Mouse (Mus musculus): ENCODE results near the gene Prr12. TPM values are rescaled to one million over a fixed set of nuclear protein-coding genes. Genes with fewer than 3 reads are reported as not detected.
"Not testable (repeated sequence)": the region's sequence is repeated elsewhere in the genome, so short reads cannot be mapped to it uniquely, and the experiment has no call there.

Prr12 gene
- total RNA-seq, 2 experiments from 2014 or later = 67.4 to 68.0 TPM

DNA sequence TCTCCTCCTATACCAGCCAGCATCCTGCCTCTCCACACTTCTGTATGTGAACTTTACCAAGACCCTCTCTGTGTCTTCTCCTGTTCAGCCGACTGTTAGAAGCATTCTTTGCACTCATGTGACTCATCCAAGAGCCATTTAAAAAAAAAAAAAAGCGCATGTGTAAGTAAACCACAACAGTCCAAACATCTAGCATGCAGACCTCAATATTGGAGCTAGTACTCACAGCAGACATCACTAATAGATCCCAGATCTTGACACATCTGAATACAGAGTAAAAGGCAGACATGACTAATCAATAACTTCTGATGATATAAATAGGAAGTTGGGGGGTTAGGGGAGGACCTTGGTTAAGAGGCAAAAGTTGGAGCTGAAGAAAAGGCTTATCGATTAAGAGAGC is 17.1 kb downstream of the Prr12 start:
- DNase-seq (ENCODE audit: extremely low spot score in 1 of 2, low spot score in 2 of 2) = no peak
- intact Hi-C loops (cut with DNase I) = no loop called here

DNA sequence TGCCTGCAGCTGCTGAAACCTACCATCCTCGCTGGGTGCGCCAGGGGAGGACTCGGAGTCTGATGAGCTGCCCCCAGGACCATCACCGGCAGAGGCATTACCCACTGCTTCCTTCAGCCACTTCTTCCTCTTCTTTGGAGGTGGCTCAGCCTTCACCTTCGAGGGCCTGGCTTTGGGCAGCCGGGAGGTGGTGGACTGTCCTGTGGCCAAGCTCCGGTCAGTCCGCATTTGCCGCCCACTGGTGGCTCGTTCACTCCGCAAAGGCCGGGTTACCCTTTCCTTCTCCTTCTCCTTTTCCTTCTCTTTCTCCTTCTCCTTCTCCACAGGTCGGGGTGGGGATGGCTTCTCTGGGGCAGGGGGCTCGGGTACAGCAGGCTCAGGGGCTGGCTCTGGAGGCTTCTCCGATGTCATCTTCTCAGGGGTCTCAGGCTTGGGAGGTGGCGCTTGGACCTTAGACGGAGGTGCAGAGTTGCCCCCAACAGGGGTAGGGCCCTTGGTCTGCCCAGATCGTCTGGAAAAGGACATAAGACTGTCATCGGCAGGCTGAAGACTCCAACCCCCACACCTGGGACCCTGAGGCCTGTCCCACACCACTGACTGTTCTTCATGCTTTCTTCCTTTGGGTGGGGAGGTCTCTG is 18.8 kb downstream of the Prr12 start:
- no peak for DNase-seq (ENCODE audit: extremely low spot score in 1 of 2, low spot score in 2 of 2)
- intact Hi-C loops (cut with DNase I) = no loop called here

DNA sequence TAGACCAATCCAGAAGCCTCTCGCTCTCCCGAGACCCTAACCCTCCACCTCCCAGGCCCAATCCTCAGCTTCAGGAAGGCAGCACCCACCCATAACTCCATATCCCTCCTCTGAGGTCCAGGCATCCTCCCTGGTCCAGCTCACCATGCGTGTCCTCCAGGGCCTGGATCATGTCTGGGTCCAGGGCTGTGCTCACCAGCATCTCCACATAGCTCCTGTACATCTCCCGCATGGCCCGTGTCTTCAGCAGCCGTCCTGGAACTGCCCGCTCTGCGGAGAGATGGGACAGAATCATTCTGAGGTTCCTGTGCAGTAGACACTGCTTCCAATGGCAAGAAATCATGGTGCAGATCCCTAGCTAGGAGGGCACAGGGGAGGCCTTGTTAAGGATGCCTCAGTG is 21.8 kb downstream of the Prr12 start:
- no peak for DNase-seq (ENCODE audit: extremely low spot score in 1 of 2, low spot score in 2 of 2)
- intact Hi-C loops (cut with DNase I) = no loop called here

DNA sequence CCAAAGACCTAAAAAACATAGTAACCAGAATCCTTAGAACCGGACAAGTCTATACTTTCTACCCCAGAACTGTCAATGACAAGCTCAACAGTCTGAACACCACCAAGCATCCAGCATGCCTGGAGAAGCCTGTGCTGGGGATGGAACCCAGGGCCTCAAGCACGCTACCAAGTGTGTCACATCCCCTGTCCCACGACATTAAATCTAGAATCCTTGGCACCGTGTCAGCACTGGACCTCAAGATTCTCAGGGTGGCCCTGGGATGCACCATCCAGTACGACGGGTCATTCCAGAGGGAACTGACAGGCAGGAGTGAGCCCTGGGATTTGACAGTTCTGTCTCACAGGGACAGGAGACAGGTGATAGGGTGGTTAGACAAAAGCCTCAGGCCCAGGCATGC is 22.7 kb downstream of the Prr12 start:
- intact Hi-C loops (cut with DNase I) = no loop called here
- no peak for DNase-seq (ENCODE audit: extremely low spot score in 1 of 2, low spot score in 2 of 2)

DNA sequence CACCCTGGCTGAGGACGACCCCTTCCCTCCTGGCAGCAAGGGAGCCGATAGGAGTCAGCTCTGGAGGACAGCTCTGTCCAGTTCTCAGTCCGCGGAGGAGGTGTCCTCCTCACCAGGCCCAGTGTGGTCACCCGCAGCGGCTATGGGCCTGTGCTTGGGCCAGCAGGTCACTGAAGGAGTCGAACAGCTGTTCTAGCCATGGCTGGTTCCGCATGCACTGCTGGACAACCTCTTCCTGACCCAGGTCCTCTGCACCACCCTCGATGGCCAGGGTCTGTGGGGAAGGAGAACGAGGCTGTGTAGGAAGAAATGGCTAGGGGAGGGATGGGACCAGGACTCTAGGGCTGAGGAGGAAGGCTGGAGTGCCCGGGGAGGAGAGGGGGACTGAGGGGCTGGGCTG is 24.3 kb downstream of the Prr12 start:
- no peak for DNase-seq (ENCODE audit: extremely low spot score in 1 of 2, low spot score in 2 of 2)
- intact Hi-C loops (cut with DNase I) = no loop called here

DNA sequence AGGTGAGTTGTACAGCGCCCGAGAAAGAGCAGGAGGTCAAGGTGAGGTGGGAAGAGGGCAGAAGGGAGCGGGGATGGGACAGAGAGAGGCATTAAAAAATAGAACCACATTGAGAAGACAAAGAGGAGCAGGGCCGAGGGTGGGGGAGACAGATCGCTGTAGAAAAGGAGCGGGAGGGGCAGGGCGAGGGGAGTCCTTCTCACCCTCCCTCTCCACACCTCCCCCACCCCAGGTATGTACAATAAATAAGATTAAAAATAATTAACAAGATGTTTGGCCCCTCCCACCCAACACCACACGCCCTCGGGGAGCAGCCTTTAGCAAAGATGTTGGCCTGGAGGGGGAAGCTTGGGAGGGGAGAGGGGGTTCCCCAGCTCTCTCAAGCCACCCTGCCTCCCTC is 24.9 kb downstream of the Prr12 start:
- no peak for DNase-seq (ENCODE audit: extremely low spot score in 1 of 2, low spot score in 2 of 2)
- intact Hi-C loops (cut with DNase I) = no loop called here

DNA sequence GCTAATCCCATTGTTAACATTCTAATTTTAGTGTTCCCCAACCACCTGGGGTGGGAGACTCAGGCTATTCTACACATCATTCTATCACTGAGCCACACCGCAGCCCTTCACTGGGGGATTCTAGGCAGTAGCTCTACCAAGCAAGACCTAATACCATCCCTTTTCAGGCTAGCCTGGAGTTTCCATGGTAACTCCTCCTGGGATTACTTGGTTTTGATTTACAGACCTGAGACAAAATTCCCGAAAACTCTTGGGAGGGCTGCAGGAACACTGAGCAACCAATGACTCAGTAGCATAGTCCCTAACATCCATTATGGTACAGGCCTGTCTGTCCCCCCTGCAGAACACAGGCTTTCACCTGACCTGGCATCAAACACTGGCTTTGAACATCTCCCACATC is 26.4 kb downstream of the Prr12 start:
- no peak for DNase-seq (ENCODE audit: extremely low spot score in 1 of 2, low spot score in 2 of 2)
- intact Hi-C loops (cut with DNase I) = no loop called here

DNA sequence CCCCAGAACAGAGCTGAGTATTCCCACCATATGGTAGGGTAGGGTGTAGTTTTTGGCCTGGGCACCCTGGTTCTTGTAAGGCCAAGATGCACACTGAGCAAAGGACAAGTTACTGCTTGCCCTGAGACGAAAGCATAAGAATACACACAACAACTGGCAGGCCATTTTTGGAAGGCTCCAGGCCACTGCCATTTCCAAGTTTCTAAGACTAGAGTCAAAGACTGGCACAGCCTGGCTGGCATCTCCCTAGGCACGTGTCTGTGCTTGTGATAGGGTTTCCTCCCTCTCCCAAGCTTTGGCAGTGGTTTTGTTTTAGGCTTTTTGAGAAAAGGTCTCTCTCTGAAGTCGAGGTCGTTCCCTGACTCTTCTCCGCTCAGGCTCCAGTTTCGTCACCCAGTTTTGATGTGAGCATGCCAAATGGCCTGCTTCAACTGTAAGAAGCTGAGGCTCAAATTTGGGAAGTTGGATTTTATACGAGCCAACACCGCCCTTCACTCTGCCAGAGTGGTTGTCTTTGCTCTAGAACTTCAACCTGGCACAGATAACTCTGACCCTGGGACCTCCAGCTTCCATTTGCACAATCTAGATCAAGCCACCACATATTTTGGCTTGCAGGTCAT is 27.0 kb downstream of the Prr12 start:
- DNase-seq (ENCODE audit: extremely low spot score in 1 of 2, low spot score in 2 of 2) = no peak
- intact Hi-C loops (cut with DNase I) = no loop called here

DNA sequence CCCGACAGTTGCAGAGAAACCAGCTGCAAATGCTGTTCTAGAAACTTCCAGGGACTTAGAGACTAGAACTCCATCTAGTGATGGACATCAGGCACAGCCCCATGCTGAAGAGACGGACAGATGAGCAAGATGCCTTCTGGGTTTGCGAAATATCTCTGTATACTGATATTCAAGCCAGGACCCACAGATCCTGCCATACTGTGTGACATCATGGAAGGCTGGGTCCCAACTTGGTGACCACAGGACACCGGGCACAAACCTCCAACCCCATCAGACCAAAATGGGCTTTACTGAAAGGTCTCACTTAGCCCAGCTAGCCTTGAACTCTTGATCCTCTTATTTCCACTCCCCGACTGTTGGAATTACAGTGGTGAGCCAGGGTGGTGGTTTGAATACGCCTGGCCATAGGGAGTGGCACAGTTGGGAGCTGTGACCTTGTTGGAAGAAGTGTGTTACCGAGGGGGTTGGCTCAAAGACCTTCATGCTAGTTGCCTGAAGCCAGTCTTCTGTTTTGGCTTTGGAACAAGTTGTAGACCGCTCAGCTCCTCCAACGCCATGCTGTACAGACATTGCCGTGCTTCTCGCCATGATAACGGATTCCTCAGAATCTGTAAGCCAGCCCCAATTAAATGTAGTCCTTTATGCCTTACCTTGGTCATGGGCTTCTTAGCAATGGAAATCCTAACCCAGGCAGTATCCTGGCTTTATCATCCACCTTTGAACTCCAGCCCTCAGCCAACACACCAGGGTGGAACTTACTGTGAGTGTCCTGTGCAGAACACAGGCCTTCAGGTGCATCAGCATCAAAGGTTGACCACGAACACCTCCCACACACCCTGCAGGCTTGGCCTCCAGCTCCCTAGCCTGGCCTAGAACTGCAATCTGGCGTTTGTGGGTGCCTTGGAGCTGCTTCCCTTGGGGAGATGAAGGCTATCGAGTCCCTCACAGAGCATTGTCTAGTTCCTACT is 28.1 kb downstream of the Prr12 start:
- intact Hi-C loops (cut with DNase I) = no loop called here
- no peak for DNase-seq (ENCODE audit: extremely low spot score in 1 of 2, low spot score in 2 of 2)

DNA sequence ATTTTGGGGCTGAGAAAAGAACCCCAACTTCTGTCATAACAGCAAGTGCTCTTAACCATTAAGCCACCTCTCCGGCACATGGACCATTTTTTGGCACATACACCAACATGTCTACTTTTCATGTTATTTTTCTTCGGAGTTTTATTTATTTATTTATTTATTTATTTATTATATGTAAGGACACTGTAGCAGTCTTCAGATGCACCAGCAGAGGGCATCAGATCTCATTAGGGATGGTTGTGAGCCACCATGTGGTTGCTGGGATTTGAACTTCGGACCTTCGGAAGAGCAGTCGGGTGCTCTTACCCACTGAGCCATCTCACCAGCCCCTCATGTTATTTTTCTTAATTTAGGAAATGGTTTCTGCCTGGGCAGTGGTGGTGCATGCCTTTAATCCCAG is 29.0 kb downstream of the Prr12 start:
- DNase-seq (ENCODE audit: extremely low spot score in 1 of 2, low spot score in 2 of 2); intact Hi-C loops (cut with DNase I): not testable (repeated sequence)

DNA sequence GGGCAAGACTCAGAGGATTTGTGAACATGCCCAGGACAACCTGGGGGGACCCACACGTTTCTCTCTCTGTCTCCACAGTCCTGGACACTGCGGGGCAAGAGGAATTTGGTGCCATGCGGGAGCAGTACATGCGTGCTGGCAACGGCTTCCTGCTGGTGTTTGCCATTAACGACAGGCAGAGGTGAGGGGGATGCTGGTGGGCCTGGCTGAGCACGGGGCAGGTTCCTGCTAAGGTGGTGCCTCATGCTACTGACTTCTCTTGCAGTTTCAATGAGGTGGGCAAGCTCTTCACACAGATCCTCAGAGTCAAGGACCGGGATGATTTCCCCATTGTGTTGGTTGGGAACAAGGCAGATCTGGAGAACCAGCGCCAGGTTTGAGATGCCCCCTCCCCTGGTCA is 32.5 kb downstream of the Prr12 start:
- DNase-seq (ENCODE audit: extremely low spot score in 1 of 2, low spot score in 2 of 2) = no peak
- intact Hi-C loops (cut with DNase I) = no loop called here

DNA sequence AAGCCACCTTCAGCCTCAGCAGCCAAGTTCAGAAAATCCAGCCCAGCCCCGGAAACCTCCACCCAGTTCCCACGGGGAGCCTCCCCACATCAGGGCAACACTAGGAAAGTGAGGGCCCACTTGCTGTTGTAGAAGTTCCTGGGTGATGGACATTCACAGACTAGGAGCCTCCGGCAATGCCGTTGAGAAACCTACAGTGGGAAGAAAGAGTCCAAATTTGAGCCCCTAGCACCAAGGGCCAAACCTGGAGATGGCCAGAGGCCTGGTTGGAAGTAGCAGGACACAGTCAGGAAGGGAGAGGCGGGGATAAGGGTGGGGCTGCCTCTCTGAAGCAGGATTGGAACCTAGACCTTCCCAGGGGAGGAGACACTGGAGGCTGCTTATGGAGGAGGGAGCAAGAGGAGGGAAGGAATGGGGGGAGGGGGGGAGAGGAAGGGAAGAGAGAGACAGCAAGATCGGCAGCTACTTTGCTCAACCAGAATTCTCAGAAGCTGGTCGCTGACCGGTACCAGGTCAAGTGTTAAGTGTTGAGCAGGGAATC is 33.6 kb downstream of the Prr12 start:
- intact Hi-C loops (cut with DNase I) = loop anchor here (5.0 kb wide), 1 partner anchor 33 kb away; the partner anchor contains the start of gene Prr12
- DNase-seq (ENCODE audit: extremely low spot score in 1 of 2, low spot score in 2 of 2) = peak in 1 of 2 experiments; percentile 84

DNA sequence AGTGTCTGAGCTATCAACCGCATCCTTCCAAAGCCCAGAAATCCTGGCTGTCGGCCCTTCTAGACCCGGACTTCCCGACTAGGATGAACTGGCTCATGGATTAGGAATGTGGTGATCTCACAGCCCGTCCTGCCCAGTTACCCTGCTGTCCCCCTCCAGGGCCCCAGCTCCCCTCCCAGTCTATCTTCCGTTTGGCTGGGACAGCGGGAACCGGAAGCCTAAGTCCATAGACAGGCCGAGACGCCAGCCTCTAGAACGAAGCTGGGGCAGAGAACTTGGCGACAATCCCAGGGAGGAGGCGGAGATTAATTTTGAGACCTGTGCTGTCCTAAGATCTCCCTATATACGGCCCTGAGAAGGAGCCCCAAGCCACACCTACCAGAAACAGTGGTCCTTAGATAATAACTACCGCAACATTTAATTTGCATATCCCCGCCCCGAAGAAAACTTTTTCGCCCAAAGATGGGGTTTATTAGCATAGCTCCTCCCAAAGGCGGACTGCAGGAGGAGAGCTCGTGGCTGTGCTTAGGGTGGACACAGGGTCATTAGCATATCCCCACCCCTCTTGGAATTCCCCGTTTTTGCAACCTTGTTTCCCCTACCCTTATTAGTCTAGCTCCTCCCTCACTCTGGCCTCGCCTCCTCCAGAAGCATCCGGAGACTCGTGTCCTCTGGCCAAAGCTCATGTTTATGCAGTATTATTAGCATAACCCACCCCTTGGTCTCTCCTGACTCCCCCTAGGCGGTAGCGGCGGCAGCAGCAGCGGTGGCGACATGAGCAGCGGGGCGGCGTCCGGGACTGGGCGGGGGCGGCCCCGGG is 35.2 kb downstream of the Prr12 start, which contains the start of gene Rras:
Gene Rras, plus strand, starts transcription at position 720 of the 820 bp plus-strand sequence.
- peak; percentile 88 to 94 for DNase-seq (ENCODE audit: extremely low spot score in 1 of 2, low spot score in 2 of 2)
- intact Hi-C loops (cut with DNase I) = loop anchor here (5.0 kb wide), 1 partner anchor 35 kb away; the partner anchor contains the start of gene Prr12

DNA sequence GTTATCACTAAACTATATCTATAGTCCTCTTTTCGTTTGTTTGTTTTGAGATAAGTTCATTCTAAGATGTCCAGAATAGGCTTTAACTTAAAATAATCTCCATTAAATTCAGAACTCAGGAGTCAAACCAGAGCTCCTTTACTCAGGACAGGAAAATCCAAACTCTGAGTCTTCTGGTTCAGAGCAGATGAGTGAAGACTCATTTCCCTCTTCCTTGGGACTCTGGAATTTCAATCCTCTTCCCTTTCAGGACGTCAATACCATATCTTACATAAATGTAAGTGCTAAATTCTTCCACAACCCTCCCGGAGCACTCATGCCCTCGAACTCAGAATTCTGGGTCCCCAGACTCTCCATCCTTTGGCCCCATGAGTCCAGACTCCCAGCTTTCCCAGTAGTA is 35.9 kb downstream of the Prr12 start:
- intact Hi-C loops (cut with DNase I) = loop anchor here (5.0 kb wide), 1 partner anchor 36 kb away; the partner anchor contains the start of gene Prr12
- DNase-seq (ENCODE audit: extremely low spot score in 1 of 2, low spot score in 2 of 2) = no peak

DNA sequence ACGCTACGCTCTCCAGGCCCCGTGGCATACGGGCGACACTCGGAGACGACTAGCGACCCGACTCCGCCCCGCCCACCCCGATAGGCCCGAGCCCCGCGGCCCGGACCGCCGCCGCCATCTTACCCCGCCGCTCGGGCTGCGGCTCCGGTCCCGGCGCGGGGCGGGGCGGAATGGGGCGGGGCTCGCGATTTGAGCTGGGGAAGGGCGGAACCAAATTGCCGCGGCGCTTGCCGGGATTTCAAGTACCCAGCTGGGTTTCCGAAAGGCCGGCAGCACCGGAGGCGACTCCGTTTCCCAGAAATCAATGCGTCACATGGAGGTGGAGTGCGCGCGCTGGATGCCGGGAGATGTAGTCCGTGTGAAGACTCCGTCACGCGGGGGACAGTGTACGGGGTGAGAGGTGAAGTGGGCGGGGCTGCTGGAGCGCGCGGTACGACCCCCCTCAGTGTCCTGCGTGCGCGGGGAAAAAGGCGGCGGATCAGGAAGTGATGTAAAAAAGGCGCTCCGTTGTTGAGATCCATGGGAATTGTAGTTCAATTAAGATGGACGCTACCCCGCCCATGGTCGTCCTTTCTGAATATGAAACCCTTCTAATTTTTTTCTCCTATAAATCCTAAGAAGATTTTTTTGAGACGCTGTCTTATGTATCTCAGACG is 36.6 kb downstream of the Prr12 start, which contains the start of gene Scaf1:
Gene Scaf1, minus strand, starts transcription at position 407 of the 656 bp plus-strand sequence.
- intact Hi-C loops (cut with DNase I) = loop anchor here (5.0 kb wide), 1 partner anchor 36 kb away; the partner anchor contains the start of gene Prr12
- peak; percentile 100 for DNase-seq (ENCODE audit: extremely low spot score in 1 of 2, low spot score in 2 of 2)

DNA sequence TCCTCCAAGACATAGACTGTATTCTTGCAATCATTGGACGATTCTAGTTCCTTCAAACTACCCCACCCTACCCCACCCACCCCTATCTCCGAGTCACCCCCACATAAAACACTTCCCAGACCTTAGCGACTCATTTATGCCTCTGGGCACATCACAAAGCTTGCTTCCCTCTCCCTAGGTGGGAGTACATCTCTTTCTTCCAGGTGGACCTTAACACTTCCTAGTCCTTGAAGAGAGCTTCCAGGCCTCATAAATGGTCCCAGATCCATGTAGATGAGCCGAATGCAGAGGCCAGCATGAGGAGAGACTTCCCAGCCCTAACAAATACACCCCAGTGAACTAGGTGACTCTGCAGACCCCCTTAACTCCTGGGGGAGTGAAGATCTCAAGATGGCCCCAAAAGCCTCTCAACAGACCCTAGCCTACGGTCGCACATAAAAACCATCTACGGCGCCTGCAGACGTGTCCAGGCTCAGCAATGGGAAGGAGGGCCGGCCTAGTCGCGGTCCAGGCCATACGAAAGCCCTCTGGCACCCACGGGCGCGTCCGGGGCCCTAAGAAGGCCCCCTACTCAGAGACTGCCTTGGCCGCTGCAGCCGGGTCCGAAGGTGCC is 37.2 kb downstream of the Prr12 start:
- no peak for DNase-seq (ENCODE audit: extremely low spot score in 1 of 2, low spot score in 2 of 2)
- intact Hi-C loops (cut with DNase I) = loop anchor here (5.0 kb wide), 1 partner anchor 37 kb away; the partner anchor contains the start of gene Prr12

DNA sequence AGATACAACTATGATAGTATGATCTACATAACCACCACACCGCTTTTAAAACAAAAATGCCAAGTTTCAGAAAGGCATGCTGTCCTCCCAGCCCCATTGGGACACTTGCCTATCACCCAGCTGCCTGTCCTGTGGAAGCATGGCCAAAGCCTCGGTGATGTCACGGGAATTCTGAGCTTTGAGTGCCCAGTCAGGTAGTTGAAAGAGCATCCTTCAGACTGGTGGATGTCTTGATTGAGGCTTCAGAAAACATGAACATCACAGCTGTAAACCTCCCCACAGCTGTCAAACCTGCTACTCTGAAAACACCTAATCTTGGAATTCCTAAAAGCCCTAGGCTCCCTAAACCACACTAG is 38.6 kb downstream of the Prr12 start:
- intact Hi-C loops (cut with DNase I) = no loop called here
- DNase-seq (ENCODE audit: extremely low spot score in 1 of 2, low spot score in 2 of 2) = no peak
